Mouse (Mus musculus): ENCODE results near the gene Slc35f6. TPM values are rescaled to one million over a fixed set of nuclear protein-coding genes. Genes with fewer than 3 reads are reported as not detected.
A peak's percentile ranks its signal among the peaks of the same experiment; 100 is the strongest.

The Slc35f6 gene
- polyA plus RNA-seq, 1 experiment from 2014 or later: 50.2 TPM

DNA sequence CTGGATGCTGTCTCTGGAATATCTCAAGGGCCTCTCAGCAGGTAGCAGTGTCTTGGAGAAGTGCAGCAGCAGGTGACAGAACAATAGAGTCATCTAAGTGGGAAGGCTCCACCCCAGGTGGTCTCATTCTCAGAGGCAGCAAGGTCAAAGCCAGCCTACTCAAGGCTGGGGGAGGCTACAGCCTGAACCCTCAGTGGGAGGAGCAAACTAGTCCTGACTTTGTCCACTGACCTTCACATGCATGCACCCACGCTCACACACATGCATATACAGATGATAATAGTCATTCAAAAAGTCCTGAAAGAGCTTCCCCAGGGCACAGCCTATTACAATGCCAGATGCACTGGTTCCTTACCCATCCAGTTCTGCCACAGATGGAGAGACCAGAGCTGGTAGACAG lies 12.5 kb downstream of the Slc35f6 start:
- H3K9me3 ChIP-seq (ENCODE audit: control insufficient read depth, low read length): 0 out of 2 replicates have a peak, but pooled peaks cover 3% of the 10 kb centered on the region
- no peak overlapping the region for H3K9ac ChIP-seq (ENCODE audit: low read depth, low read length)
- no peaks in the 10 kb centered on the region for H3K4me1 ChIP-seq (ENCODE audit: control insufficient read depth, insufficient read depth, low read length)
- 89% methylated on average over 1 of the region's 1 CpGs for WGBS
- H3K4me2 ChIP-seq (ENCODE audit: low read depth, low read length): no peak overlapping the region
- peaks cover 18% of the 10 kb centered on the region; the same call in 1 of the 2 replicates for H3K36me3 ChIP-seq (ENCODE audit: control insufficient read depth, insufficient read depth, low read length)
- H3K27me3 ChIP-seq (replicated peaks; ENCODE audit: control insufficient read depth, insufficient read depth, low read length): no peaks in the 10 kb centered on the region
- no peak for ATAC-seq
- no peak overlapping the region for H3K27ac ChIP-seq (ENCODE audit: low read length)
- H3K4me3 ChIP-seq (ENCODE audit: low read length): no peak overlapping the region

DNA sequence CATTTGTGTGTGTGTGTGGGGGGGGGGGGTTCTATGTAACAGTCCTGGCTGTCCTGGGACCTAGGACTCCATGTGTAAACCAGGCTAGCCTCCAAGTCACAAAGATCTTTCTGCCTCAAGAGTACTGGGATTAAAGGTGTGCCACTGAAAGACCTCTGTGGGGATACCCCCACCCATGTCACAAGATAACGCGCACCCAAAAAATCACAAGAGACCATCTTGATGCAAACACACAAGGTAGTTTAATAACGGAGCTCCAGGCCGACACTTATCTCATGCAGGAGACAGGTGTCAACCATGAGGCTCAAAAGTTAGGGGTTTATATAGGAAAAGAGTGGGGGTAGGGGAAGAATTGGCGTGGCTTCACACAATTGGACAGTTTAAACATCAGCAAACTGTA lies 13.1 kb downstream of the Slc35f6 start:
- WGBS: 83% methylated on average over 5 of the region's 5 CpGs
- H3K4me1 ChIP-seq (ENCODE audit: control insufficient read depth, insufficient read depth, low read length): no peaks in the 10 kb centered on the region
- ATAC-seq: no peak

DNA sequence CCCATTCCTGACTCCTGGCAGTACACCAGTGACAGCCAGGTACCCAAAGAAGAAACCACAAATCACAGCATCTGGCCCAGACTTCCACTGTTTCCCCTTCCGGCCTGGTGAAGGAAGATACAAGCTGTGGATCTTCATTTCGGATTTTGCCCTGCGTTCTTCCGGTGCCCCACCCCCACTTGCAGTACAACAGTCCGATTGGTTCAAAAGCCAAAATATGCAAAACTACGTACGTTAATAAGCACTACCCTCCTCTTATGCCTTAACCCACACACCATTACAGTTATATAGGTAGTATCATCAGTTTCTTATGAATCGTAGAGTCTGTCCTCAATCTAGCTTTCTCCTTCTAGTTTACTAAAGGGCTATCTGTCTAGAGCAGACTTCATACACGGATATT lies 17.6 kb downstream of the Slc35f6 start:
- Histone ChIP-seq H3K4me2 (ENCODE audit: low read depth, low read length) (no peak overlapping the region), H3K9ac (ENCODE audit: low read depth, low read length) (no peak overlapping the region), H3K36me3 (ENCODE audit: control insufficient read depth, insufficient read depth, low read length) (no peaks in the 10 kb centered on the region; the same call in 1 of the 2 replicates), H3K27ac (ENCODE audit: low read length) (no peak overlapping the region), H3K4me1 (ENCODE audit: control insufficient read depth, insufficient read depth, low read length) (peaks cover 17% of the 10 kb centered on the region), H3K27me3 (replicated peaks; ENCODE audit: control insufficient read depth, insufficient read depth, low read length) (no peaks in the 10 kb centered on the region), H3K4me3 (ENCODE audit: low read length) (no peak overlapping the region), H3K9me3 (ENCODE audit: control insufficient read depth, low read length) (0 out of 2 replicates have a peak, but pooled peaks cover 2% of the 10 kb centered on the region)
- no peak for ATAC-seq
- 87% methylated on average over 9 of the region's 9 CpGs for WGBS

More for the DNA sequence above, 13.1 kb downstream of the Slc35f6 start:
- 0 out of 2 replicates have a peak, but pooled peaks cover 3% of the 10 kb centered on the region for H3K9me3 ChIP-seq (ENCODE audit: control insufficient read depth, low read length)
- no peak overlapping the region for H3K9ac ChIP-seq (ENCODE audit: low read depth, low read length)
- H3K27ac ChIP-seq (ENCODE audit: low read length): no peak overlapping the region
- peaks cover 13% of the 10 kb centered on the region; the same call in 1 of the 2 replicates for H3K36me3 ChIP-seq (ENCODE audit: control insufficient read depth, insufficient read depth, low read length)
- no peak overlapping the region for H3K4me2 ChIP-seq (ENCODE audit: low read depth, low read length)
- H3K27me3 ChIP-seq (replicated peaks; ENCODE audit: control insufficient read depth, insufficient read depth, low read length): no peaks in the 10 kb centered on the region
- H3K4me3 ChIP-seq (ENCODE audit: low read length): no peak overlapping the region

DNA sequence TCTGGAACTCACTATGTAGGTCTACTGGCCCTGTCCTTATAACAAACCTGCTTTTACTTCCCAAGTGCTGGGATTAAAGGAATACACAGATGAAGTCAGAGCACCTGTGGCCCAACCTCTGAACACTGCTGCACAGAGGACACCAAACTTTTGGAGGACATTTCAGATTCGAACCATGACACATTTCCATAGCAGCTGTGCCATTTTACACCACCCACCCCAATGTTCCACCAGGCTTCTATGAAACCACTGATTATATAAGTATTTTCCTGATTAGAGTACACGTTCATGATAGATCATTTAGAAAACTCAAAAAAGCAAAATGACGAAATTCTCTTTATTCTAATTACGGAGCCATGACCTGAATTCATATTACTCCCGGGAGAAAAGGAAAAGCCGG lies 18.2 kb downstream of the Slc35f6 start:
- peak overlapping the region; percentile 85 for H3K4me3 ChIP-seq (ENCODE audit: low read length)
- 48% methylated on average over 6 of the region's 6 CpGs for WGBS
- peak overlapping the region; percentile 66 for H3K9ac ChIP-seq (ENCODE audit: low read depth, low read length)
- no peaks in the 10 kb centered on the region for H3K9me3 ChIP-seq (ENCODE audit: control insufficient read depth, low read length)
- H3K36me3 ChIP-seq (ENCODE audit: control insufficient read depth, insufficient read depth, low read length): no peaks in the 10 kb centered on the region; the same call in 1 of the 2 replicates
- no peaks in the 10 kb centered on the region for H3K27me3 ChIP-seq (replicated peaks; ENCODE audit: control insufficient read depth, insufficient read depth, low read length)
- no peak for ATAC-seq
- peaks cover 17% of the 10 kb centered on the region for H3K4me1 ChIP-seq (ENCODE audit: control insufficient read depth, insufficient read depth, low read length)
- peak overlapping the region; percentile 89 for H3K27ac ChIP-seq (ENCODE audit: low read length)
- peak overlapping the region; percentile 81 for H3K4me2 ChIP-seq (ENCODE audit: low read depth, low read length)

DNA sequence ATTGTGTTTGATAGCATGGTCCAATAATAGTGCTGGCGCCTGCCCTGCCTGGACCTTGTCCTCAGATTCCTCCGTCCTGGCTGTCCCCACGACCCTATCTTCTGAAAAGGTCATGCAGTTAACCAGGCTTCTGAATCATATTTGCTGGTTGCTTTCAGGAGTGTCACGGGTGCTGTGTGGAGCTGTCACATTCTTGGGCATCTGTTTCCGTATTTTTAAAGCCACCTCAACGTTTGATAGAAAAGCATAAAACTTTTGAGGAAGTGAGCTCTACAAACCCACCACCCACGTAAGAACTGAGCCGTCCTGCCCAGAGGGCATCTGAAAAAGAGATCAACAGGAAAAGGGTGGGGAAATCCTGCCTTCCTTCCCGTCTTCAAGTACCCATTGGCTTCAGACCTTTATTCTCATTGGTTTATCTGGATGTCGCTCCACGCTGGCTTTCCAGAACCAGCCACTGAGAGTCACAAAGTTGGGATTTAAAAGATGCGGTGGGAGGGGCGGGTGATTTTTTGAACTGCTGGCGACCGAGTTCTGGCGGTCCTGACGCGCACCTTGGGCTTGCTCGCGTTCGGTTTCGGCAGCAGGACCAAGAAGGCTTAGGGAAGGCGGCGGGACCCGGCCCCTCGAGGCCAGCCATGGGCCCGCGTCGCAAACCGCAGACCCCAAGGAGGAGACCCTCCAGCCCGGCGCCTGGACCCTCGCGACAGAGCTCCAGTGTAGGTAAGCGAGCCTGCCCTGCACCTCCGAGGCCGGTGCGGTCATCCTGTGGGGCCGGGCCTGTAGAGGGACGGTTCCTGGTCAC lies 18.9 kb downstream of the Slc35f6 start, which contains the start of gene Cenpa:
Gene Cenpa (plus strand): TSS at position 387 of the 805 bp plus-strand sequence.
- WGBS: under 1% methylated on average over 40 of the region's 40 CpGs
- ATAC-seq: peak; percentile 98
- Histone ChIP-seq H3K27me3 (replicated peaks; ENCODE audit: control insufficient read depth, insufficient read depth, low read length) (no peaks in the 10 kb centered on the region), H3K9ac (ENCODE audit: low read depth, low read length) (peak within 1 kb of the TSS; percentile 80), H3K9me3 (ENCODE audit: control insufficient read depth, low read length) (no peaks in the 10 kb centered on the region), H3K27ac (ENCODE audit: low read length) (peak within 1 kb of the TSS; percentile 89), H3K4me1 (ENCODE audit: control insufficient read depth, insufficient read depth, low read length) (peaks cover 17% of the 10 kb centered on the region), H3K4me3 (ENCODE audit: low read length) (peak within 1 kb of the TSS; percentile 85), H3K4me2 (ENCODE audit: low read depth, low read length) (peak within 1 kb of the TSS; percentile 81), H3K36me3 (ENCODE audit: control insufficient read depth, insufficient read depth, low read length) (no peaks in the 10 kb centered on the region; the same call in 1 of the 2 replicates)

DNA sequence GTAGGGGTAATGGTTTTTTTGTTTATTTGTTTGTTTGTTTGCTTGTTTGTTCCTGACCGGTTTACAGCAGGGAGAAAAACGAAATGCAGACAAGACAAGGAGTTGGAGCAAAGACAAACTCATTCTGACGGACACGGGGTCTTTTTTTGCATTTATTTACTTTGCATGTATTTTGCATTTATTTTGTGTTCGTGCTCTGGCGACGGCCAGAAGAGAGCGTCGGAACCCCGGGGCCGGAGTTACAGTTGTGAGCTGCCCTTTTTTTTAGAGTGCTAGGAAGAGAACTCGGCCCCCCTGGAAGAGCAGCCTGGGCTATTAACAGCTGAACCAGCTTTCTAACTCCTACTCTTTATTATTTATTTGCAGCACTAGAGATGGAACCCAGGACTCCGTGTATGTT lies 19.5 kb downstream of the Slc35f6 start:
- peak overlapping the region; percentile 85 for H3K4me3 ChIP-seq (ENCODE audit: low read length)
- no peak for ATAC-seq
- WGBS: under 1% methylated on average over 13 of the region's 13 CpGs

DNA sequence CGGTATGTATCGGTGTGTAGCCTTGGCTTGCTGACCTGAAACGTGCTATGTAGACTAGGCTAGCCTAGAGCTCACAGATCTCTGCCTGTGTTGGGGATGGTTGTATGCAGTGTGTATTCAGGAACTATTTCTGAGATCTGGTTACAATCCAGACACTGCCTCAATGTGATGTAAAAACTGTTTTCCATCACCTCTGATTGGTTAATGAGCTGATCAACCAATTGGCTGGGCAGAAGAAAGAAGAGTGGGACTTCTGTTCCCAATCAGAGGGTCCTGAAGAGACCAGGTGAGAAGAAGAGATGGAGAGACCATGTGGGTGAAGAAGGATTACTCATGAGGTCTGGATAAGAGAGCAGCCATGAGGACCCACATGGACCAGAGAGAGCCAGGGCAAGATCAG lies 20.0 kb downstream of the Slc35f6 start:
- Histone ChIP-seq H3K4me2 (ENCODE audit: low read depth, low read length) (peak overlapping the region; percentile 66), H3K36me3 (ENCODE audit: control insufficient read depth, insufficient read depth, low read length) (no peaks in the 10 kb centered on the region; the same call in 1 of the 2 replicates), H3K4me1 (ENCODE audit: control insufficient read depth, insufficient read depth, low read length) (peaks cover 17% of the 10 kb centered on the region), H3K9me3 (ENCODE audit: control insufficient read depth, low read length) (no peaks in the 10 kb centered on the region), H3K27me3 (replicated peaks; ENCODE audit: control insufficient read depth, insufficient read depth, low read length) (no peaks in the 10 kb centered on the region), H3K4me3 (ENCODE audit: low read length) (peak overlapping the region; percentile 85), H3K27ac (ENCODE audit: low read length) (no peak overlapping the region), H3K9ac (ENCODE audit: low read depth, low read length) (peak overlapping the region; percentile 80)
- 6% methylated on average over 3 of the region's 3 CpGs for WGBS
- ATAC-seq: no peak

More for the DNA sequence above, 19.5 kb downstream of the Slc35f6 start:
- Histone ChIP-seq H3K4me1 (ENCODE audit: control insufficient read depth, insufficient read depth, low read length) (peaks cover 17% of the 10 kb centered on the region), H3K9me3 (ENCODE audit: control insufficient read depth, low read length) (no peaks in the 10 kb centered on the region), H3K9ac (ENCODE audit: low read depth, low read length) (peak overlapping the region; percentile 80), H3K27ac (ENCODE audit: low read length) (peak overlapping the region; percentile 68; the same call in 1 of the 2 replicates), H3K36me3 (ENCODE audit: control insufficient read depth, insufficient read depth, low read length) (no peaks in the 10 kb centered on the region; the same call in 1 of the 2 replicates), H3K4me2 (ENCODE audit: low read depth, low read length) (peak overlapping the region; percentile 66), H3K27me3 (replicated peaks; ENCODE audit: control insufficient read depth, insufficient read depth, low read length) (no peaks in the 10 kb centered on the region)

DNA sequence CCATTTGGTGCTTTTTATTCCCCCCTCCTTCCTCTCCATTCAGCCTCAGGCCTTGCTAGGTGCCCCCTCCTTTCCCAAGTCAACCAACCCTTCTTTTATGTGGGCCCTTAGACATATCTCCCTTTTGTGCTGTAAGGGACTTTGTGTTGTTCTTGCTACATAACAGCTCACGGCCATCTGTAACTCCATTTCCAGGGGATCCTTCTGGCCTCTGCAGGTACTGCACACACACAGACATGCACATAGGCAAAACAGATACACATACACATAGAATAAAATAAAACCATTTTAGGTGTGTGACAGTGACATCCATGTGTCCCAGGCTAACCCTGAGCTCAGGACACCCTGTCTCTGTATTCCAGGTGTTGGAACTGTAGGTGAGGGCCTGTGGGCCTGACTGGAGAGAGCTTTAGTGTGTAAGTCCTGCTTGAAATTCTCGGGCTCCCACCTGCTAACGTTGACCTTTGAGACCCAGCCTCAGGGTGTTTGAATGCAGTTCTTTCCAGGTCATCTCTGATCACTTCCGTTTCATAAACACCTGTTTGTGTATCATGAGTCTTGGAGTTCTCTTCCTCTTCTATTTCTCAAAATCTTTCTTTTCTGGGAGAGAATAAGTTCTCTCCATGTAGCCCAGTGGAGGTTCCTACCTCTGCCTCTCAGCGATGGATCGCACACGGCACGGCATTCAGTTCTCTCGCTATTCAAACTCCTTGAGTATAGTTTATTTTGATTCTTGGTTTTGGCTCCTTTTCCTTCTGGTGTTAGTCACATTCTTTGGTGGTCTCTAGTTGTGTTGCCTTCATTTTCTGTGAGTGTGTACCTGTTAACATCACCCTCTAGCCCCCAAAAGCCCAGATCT lies 21.1 kb downstream of the Slc35f6 start:
- H3K27ac ChIP-seq (ENCODE audit: low read length): no peak overlapping the region
- H3K27me3 ChIP-seq (replicated peaks; ENCODE audit: control insufficient read depth, insufficient read depth, low read length): no peaks in the 10 kb centered on the region
- ATAC-seq: no peak
- peak overlapping the region; percentile 66; the same call in 1 of the 2 replicates for H3K4me2 ChIP-seq (ENCODE audit: low read depth, low read length)
- H3K9ac ChIP-seq (ENCODE audit: low read depth, low read length): no peak overlapping the region
- peaks cover 3% of the 10 kb centered on the region for H3K36me3 ChIP-seq (ENCODE audit: control insufficient read depth, insufficient read depth, low read length)
- 88% methylated on average over 9 of the region's 9 CpGs for WGBS
- peak overlapping the region; percentile 5 for H3K4me3 ChIP-seq (ENCODE audit: low read length)
- peaks cover 17% of the 10 kb centered on the region for H3K4me1 ChIP-seq (ENCODE audit: control insufficient read depth, insufficient read depth, low read length)
- no peaks in the 10 kb centered on the region for H3K9me3 ChIP-seq (ENCODE audit: control insufficient read depth, low read length)

DNA sequence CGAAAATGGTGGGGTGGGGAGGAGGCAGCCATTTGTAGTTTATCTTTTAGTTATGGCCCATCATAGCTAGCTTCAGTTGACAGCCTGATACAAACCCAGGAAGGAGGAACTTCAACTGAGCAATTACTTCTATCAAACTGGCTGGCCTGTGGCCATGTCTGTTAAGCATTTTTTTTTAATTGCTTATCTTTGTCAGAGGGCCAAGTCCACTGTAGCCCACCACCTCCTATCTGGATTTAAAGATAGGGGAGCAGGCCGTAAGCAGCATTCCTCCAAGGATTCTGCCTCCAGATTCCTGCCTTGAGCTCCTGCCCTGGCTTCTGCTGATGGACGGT lies 21.7 kb downstream of the Slc35f6 start:
- no peak for ATAC-seq
- no peak overlapping the region for H3K4me3 ChIP-seq (ENCODE audit: low read length)
- H3K9me3 ChIP-seq (ENCODE audit: control insufficient read depth, low read length): no peaks in the 10 kb centered on the region
- WGBS: 82% methylated on average over 3 of the region's 3 CpGs
- no peak overlapping the region for H3K9ac ChIP-seq (ENCODE audit: low read depth, low read length)
- no peaks in the 10 kb centered on the region for H3K27me3 ChIP-seq (replicated peaks; ENCODE audit: control insufficient read depth, insufficient read depth, low read length)
- H3K4me2 ChIP-seq (ENCODE audit: low read depth, low read length): no peak overlapping the region
- H3K4me1 ChIP-seq (ENCODE audit: control insufficient read depth, insufficient read depth, low read length): peaks cover 17% of the 10 kb centered on the region
- no peak overlapping the region for H3K27ac ChIP-seq (ENCODE audit: low read length)
- peaks cover 3% of the 10 kb centered on the region for H3K36me3 ChIP-seq (ENCODE audit: control insufficient read depth, insufficient read depth, low read length)
